Mouse (Mus musculus) NIH3T3 (cell line): ENCODE results near the gene Klhl32.
"Not testable (repeated sequence)": the region's sequence is repeated elsewhere in the genome, so short reads cannot be mapped to it uniquely, and the experiment has no call there.

ENCODE experiments used
- DNase-seq: peaks from one replicate; pipeline ENCODE4 v3.0.0-alpha.2; 2012; ENCODE audit warnings: low read depth

The Klhl32 gene

DNA sequence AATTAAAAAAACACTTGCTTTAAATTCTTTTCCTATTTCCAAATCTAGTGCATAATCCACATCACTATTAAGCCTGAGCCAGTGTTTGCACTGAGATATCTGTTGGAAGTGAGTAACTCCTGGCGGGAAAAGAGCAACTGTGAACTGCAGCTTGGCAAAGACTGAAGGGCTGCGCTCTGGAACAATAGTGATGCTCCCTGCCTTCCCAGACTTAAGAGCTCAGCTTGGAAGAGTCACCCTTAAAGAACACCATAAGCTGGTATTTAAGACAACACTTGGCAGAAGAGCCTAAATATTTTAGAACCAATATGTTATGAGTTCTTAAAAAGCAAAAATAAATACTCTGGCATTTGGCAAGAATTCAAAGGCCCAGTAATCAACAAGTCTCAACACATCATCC, 55.7 kb downstream of the Klhl32 start:
- DNase-seq: no peak

DNA sequence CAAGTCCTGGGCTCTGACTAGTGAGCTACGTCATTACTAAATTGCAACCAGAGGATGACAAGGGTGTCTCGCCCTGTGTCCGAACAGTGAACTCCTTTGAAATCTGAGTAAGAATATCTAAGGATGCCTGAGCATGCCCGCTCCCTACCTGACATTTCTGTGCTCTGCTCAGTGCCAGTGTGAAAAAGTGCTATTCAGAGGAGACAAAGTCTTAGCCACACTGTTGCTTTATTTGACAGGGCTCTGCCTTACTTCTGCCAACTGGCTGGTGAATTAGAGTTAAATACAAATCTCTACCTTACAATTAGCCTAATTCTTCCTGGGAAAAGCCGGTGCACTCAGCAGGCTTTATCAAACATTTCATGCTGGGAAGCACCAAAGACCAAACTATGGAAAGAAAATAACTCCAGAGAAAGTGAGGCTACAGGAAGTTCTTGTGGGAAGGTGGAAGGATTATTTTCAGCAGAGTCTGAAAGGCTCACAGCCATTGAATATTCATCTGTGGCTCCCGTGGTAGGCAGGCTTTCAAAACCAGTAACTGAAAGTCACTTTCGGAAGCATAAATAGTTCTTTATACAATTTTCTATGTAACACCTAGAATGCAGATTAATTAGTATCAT, 57.1 kb downstream of the Klhl32 start:
- DNase-seq: no peak

DNA sequence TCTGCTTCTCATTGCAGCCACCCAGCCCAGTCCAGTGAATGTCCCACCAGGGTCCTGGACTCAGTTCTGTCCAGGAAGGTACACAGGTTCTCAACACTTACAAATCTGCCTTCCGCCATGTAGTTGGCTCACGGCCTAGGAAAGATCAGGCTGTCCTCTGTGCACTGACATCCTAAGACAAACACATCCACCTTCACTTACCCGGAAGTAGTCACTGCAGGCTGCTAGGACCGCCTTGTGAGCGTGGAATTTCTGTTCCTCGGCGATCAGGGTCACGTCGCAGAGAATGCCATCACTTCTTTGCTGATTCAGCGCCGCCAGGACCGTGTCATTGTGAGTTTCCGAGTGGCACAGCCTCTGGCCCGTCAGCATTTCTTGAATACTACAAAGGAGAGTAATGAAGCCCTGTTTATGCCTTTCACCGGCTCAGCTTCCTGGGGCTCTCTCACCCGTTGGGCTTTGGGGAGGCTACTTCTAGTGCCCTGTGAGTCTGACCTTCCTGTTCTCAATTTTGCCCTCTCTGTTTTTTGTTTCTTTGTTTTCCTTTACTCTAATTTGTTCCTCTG, 58.4 kb downstream of the Klhl32 start:
- DNase-seq: no peak

DNA sequence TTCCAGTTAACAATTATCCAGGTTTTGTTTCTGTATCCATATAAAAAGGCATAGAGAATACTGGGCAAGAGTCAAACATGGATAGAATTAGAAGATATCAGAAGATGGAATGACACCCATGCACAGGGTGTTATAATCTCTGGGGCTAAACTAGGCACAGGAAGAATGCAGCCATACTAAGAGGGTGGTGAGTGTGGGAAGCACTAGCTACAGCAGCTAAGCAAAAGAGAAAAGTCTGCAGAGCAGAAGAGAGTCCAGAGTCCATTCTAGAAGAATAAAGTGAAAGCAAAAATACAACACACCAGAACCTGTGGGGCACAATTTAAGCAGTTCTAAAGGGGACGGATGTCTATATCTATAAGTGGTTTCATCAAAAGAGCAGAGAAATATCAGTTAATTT, 61.6 kb downstream of the Klhl32 start:
- DNase-seq: no peak

DNA sequence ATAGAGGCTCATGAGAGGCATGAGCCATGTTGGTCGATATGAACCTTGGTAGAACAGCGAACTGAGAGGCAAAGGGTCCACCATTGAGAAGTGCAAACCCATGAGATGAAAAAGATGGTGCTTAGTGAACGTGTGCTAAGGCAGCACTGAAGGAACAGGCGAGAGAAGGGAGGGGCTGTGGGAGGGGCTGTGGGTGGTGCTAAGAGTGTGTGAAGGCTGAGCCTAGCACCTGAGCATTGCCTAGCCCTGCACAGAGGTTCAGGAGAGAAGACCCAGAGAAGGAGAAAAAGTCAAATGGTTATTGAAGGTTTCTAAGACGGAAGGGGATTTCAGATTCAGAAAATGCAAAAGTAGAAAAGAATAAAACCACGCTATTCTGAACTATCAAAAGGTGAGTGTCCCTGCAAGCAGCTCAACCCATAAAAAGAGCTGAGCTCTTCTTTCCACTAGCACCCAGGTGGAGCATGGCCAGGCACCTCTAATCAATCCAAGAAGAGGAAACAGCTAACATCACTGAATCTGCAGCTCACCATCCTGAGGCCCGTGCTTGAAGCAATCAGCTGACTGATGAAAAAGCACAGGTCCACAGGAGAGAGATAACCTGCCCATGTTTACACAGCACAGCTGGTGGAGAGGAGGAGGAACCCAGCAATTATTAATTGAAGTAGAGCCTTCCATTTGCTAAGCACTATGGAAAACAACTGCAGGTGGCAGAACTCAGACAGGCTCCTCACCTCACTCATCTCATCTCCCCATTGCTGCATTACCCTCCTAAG, 65.0 kb downstream of the Klhl32 start:
- no peak for DNase-seq

DNA sequence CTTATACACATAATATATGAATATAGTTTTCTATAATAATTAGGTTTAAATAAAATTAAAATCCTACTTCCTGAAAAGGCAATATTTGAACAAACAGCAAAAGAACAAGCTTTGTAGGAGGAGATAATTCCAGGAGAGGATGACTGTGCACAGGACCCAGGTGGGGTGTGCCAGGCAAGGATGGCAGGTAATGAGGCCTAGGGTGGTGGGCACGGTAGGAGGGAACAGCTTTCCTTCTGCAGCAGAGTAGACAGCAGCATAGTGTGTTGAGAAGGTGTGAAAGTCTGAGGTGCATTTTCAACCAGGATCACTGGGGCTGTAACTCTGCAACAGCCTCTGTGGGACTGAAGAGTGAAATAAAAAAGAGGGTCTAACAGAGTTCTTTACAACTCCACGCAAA, 85.0 kb downstream of the Klhl32 start:
- DNase-seq: no peak

DNA sequence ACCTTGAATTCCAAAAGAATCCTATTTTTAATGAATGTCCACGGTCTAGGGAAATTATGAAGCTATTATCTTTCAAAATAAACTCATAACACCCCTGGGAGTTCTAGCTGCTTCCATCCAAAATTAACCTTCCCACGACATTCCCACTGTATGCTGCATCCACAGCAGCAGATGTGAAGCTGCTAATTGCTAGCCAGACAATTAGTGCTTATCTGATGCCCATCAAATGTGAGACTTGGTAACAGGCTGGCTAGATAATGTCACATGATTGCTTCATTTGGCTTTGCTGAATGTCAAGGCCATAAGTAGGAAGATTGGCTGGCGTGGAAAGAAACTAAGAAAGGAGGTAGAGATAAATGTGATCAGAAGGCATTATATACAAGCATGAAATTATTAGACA, 85.5 kb downstream of the Klhl32 start:
- no peak for DNase-seq

DNA sequence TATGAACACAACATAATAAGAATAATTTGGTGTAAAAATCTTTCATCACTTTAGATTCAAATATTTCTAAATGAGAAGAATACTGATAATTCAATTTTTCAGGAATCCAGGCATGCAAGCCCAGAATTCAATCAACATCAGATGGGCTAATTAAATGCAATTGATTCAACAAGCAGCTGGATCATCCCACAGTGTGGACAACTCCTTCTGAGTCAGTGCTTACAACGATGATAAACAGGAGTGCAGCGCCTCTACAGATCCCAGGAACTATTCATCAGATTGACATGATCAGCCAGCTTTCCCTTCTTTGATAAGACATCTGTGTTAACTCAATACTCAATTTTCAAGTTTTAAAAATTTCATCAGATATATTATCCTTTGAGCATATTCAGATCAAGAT, 86.4 kb downstream of the Klhl32 start:
- DNase-seq: no peak

DNA sequence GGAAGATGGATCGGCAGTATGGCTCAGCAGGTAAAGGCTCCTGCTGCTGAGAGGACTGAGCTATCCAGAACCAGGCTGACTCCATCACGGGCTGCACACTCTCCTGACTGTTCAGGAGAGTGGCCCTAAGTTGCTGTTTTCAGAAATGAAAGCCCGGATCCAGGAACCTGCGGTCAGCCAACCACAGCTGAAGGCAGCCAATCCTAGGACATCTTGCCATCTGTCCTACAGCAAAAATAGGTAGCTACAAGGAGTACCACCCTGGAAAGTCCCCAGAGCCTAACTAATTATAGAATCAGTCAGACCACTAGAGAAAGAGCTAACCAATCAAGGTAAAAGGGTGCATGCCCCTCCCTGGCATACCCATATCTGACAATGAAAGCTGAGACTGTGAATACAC, 87.5 kb downstream of the Klhl32 start:
- no peak for DNase-seq

DNA sequence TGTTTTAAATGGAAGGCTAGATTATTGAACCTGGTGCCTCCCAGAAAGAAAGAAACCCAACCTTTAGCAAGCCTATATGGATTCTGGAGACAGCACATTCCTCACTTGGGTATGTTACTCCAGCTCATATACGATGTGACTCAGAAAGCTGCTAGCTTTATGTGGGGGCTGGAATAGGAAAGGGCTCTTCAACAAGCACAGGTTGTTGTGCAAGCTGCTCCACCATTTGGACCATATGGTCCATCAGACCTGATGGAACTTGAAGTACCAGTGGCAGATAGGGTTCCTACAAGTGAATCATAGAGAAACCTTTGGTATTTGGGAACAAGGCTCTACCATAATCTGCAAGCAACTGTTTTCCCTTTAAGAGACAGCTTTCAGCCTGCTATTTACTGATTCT, 92.0 kb downstream of the Klhl32 start:
- DNase-seq: no peak

DNA sequence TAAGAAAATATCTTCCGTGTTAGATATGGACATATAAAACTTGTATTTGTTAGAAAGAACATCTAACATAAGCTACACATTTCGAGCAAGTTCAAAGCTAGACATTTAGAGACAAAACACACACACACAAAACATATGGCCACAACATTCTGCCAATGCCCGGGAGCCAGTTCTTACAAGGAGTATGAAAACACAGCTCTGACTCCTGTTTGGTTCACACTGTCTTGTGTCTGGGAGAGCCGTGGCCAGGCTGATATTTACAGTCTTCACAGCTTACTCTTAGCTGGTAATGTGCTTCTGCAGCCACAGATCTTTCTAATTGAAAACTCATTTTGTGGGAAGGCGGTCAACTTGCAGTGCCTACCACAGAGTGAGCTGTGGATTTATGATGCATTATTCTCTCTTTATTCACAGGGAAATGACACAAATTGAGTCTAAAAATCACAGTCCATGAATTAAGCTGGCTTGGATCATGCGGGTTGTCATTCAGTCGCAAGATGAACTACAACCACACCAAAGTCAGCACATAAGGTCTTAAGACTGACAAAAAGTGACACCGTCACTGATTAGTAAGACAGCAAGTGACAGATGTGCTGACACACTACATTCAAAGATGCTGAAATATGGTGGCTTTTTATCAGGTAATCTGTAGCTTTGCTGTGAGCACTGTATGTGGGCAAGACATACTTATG, 98.3 kb downstream of the Klhl32 start:
- DNase-seq: no peak

DNA sequence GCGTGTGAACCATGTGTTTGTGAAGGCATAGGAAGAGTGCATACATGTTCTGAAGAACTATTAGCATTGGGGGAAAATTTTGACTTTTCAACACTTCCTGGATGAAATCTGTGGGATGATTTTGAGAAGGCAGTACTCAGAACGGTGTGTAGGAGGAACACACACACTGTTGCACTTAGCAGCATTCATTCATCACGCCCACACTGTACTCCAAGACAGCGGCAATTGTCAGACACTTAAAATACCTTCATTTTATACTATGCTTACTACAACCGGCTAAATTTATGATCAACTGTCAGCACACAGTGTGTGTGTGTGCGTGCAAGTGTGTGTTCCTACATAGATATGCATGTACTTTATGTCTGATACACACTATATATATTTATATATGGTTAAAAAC, 113.8 kb downstream of the Klhl32 start:
- DNase-seq: no peak

DNA sequence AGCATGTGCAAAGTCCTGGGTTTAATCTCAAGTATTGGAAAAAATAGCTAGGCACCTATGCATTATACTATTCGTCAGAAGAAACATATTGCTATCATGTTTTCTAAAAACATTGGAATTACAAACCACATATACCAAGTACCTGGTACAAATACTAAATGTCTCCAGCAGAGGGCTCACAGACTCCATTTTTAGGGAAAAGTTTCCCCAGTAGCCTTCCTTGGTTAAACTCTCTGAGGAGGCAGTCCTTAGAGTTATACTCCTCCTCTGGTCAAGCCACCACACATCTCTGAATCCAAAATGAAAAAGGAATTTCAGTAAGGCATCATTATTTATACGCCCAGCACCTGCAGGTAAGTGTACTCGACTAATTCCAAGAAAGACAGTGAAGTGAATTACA, 130.1 kb downstream of the Klhl32 start:
- peak; percentile 77 for DNase-seq

DNA sequence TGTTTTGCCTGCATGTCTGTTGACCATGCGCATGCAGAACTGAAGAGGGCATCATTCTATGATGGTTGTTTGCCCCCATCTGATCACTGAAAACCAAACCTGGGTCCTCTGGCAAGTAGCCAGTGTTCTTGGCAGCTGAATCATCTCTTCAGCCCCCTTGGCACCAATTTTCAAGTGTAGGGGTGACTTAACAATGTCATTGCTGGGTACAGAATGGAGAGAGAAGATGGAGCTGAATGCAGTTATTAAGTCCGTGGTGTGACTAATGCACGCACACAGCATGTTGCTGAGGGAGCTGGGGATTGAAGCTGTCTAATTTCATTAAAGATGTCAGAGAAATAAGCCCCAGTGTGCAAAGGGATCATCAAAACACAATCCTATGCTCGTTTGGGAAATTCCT, 135.4 kb downstream of the Klhl32 start:
- no peak for DNase-seq

DNA sequence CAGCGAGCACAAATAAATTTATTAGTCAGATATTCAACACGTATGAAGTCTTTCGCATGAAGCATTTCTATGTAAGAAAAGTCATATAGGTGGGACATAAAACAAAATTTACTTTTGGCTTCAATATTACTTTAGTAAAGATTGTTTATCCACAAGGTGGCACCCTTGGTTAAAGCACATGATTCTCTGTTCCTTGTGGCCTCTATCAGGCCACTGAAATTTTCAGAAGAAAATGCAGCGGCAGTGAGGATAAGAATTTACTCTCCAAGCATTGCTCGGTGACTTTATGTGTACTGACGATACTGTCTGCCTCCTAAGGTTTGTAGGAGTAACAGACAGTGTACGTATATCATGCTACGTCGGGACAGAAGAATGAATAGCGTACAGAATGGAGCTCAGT, 136.6 kb downstream of the Klhl32 start:
- peak; percentile 25 for DNase-seq

DNA sequence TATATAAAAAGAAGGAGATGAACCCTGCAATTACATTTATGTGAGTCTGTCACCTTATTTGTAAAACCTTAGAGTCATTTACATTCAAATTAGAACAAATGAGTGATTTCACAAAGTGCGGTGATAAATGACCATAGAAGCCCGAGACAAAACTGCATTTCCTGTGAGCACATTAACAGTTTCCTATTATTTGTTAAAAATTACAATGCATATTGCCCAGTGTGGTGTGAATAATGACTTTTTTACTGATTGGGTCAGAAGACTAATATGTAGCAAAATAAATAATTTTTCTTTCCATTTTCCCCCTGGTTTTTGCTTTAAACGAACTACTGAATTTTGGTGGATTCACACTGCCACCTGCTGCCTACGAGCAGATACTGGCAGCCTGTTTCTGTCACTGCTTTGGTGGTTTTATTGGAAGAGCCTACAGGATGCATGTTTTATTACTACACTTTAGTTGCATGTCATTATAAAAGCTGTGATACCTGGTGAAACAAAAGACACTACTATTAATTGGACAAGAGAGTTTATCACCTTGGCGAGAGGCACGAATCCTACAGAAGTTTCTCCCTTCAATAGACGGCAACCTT, 152.3 kb downstream of the Klhl32 start:
- peak; percentile 43 for DNase-seq

DNA sequence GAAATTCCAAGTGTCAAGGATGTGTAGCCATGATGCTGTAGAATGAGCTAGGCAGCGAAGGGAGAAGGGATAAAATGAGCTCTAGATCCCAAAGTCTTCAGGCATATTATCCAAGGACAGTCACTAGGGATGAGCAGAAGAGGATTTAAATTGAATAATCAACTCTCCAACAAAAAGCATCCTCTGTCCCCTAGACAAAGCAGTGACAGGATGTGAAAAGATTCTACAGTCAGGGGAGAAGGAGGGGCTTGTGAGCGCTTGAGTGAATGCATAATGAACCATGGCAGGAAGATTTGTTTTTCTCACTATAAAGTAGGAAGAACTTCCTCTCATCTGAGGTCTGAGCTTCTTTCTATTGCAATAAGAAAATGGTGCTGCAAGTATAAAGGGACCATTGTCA, 170.8 kb downstream of the Klhl32 start:
- DNase-seq: no peak

DNA sequence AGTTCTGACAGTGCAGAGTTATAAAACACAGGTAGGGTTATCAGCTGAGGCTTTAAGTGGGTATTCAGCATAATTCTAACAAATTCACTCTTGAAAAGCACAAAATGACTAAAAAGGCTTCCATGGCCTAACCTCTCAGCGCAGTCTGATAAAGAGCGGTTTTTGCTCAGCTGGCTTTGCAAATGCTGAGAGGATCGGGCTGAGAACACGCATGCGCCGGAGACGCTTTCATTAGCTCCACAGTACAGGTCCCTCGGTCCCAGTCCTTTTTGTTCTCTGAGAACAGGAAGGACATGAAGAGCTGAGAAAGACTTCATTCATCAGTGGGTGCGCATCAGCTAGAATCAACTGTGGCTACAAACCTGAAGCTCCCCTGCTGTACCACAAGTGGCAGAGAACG, 180.9 kb downstream of the Klhl32 start:
- DNase-seq: no peak

DNA sequence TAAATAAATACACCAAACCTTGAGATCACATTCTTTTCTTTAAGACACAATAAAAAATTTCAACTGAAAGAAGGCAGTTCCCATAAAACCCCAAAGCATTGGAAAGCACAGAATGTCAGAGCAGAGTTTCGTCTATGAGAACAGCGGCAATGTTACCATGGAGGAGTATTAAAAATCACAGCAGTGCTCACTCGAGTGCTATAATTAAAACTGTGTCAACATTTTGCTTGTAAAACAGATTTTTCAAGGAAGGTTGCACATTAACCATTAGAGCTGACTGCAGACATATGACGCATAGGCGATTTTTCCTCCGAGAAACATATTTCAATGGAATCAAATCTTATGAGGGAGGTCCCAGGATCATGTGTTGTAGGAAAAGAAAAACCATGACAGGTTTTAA, 191.7 kb downstream of the Klhl32 start:
- no peak for DNase-seq

DNA sequence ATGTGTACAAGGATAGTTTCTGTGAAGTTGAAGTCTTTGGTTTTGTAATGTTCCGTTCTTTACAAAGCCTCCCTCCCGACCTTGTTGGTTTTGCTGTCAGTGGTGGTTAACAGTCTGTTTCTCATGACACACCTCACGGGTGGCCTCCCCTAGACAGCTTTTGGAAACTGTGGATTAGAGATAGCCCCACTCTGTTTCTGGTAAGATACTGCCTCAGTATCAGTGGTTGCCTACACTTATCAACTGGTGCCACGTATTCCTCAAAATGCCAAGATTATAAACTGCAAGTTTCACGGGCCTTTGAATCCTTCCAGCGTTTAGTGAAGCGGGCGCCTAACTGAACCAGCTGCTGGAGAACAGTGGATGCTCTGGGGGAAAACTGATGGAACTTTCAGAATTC, 206.2 kb downstream of the Klhl32 start:
- DNase-seq: not testable (repeated sequence)

DNA sequence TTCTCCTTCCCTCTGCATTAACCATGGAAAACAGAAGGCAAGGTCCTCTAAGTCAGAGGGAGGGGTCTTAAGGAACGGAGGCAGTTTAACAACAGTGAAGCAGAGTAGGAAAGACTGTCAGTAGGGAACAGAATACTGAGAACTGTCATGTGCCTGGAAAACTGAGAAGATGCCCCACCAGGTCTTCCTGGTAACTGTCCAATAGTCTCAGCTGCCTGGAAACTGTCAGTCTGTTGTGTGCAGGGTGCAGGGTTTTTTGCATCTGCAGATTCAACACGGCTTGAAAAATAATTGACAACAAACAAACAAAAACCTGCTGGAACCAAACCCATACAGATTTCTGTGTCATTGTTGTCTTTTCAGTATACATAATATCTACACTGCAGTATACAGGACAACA, 208.6 kb downstream of the Klhl32 start:
- no peak for DNase-seq

DNA sequence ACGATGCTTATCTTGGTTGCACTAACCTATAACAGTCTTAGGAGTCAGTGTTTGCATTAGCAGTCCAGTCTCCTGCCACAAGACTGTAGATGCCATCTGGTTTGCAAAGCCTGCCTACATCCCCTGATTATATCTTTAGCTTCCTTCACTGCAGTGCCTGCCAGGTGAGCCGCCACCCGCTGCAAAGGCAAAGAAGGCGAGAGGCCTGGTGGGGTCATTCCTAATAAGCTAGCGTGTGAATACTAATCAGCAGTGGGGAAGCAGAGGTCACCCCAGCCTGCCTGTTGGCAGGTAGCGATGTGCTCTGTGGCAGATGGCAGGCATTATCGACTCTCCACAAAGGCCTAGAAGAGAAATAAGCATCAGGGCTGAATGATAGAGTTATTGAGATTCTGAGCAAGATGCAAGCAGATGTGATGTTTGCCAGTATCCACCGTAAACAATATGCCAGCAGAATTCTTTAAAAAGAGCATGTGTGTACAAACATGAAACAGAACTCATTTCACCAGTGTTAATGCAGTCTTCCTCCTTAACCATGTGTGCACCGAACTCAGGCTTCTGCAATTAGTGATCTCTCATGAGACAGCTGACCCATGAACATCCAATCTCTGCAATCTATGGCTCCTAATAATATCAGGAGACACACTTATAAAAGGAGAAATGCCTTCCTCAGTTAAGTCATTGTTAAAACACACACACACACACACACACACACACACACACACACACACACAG, 219.6 kb downstream of the Klhl32 start:
- no peak for DNase-seq
